Comparison of ENCODE assay signal across 19 mouse cellular contexts in genomic region chr7:76170481-76170880, GRCm38 (mm10). TPM values are rescaled to one million over a fixed set of nuclear protein-coding genes. Genes with fewer than 3 reads are reported as not detected.
"Had no signal": no experiment of that assay in that cellular context is flagged by ENCODE, and none has a peak within 500 bp of the region (broad histone marks: within the 10 kb centered on the region; RNA-seq: fewer than 3 reads in every experiment).

No protein-coding gene starts in this region.

- DNase-seq: retina, postnatal 1 day; right cerebral cortex, adult 18-20 months; right cerebral cortex, postnatal 14 days; right cerebral cortex, postnatal 25 days; right cerebral cortex, postnatal 4 days; spleen, adult 18-20 months; thymus, adult 18-20 months; thymus, adult 2 months; thymus, postnatal 14 days; thymus, postnatal 25 days; thymus, postnatal 36 days; thymus, postnatal 4 days had no signal

RNA-seq across cellular contexts. Expression of gene Agbl1, which starts 59.2 kb away (rescaled TPM):
- polyA plus RNA-seq: small intestine, adult 2 months; stomach, embryonic 14.5 days; stomach, embryonic 15.5 days; stomach, embryonic 16.5 days; stomach, postnatal 0 days; thymus, postnatal 0 days; urinary bladder, adult 2 months had no signal
